Mouse (Mus musculus): ENCODE results near the gene Cpne5.
"Not testable (repeated sequence)": the region's sequence is repeated elsewhere in the genome, so short reads cannot be mapped to it uniquely, and the experiment has no call there.

Cpne5 gene

GRCm38 (mm10) chr17:29126561-29126960 is 111.4 kb downstream of the Cpne5 start:
- no peak for DNase-seq

GRCm38 (mm10) chr17:29123578-29124174 is 114.3 kb downstream of the Cpne5 start:
- peak; percentile 50 for DNase-seq

GRCm38 (mm10) chr17:29122817-29123216 is 115.2 kb downstream of the Cpne5 start:
- DNase-seq = peak; percentile 89

DNA sequence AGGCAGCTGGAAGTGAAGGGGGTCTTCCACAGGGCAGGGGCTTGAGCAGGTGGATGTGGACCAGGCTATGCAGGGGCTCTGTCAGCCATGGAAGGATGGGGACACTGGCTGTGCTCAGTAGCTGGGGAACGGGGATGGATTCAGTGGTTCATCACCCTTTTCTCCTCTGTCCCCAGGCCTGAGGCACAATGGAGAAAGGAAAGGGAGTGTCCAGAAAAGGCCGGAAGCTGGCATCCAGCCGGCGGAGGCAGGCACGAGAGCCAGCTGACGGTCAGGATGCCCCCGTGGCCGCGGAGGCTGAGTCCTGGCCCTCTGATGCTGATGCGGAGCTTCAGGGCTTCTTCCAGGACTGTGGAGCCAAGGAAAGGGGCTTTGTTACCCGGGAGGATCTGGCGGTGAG is 117.3 kb downstream of the Cpne5 start:
- peak; percentile 59 for DNase-seq

- DNase-seq = no peak
Observed at GRCm38 (mm10) chr17:29118057-29118456, 119.9 kb downstream of the Cpne5 start.

DNA sequence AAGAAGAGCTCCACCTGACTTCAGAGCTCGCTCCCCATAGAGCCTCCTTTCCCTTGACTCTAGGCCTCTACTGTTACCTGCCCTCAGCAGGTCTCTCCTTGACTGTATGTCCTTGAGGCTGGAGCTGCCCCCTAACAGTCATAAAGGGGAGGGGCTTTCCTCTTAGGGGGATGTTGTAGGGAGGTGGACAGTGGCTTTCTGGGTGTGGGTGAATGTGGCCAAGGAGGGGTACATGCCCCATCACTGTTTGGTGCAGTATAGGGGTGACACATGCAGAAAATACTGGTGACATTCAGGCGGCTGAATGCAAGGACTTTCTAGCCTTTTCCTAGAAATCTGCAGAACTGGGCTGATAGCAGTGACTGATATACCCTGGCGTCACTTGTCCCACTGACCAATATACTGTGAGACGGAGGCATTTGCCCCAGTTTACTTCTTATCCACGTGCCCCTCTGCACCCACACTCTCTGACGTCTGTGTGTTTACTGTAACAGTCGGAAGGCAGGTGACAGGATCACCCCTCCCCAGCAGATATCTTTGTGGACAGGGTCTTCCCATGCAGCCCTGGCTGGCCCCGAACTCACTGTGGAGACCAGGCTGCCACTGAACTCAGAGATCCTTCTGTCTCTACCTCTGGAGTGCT is 120.8 kb downstream of the Cpne5 start:
- no peak for DNase-seq

DNA sequence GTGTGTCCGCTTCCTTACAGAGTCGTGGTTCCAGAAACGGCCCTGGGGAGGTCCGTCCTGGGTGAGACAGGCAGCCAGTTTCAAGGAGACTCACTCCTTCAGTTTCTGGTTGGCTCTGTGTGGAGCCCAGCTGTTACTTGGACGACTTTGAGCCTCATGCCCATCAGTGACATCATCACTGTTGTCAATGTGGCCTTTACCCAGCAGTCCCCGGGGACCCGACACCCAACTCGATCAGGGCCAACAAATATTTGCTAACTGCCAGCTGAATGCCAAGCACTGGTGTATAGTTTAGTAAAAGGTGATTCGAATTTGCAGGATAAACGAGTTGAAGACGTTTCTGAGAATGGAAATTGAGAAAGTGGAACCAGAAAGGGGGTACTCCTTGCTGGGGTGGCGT is 121.9 kb downstream of the Cpne5 start:
- DNase-seq = no peak

DNA sequence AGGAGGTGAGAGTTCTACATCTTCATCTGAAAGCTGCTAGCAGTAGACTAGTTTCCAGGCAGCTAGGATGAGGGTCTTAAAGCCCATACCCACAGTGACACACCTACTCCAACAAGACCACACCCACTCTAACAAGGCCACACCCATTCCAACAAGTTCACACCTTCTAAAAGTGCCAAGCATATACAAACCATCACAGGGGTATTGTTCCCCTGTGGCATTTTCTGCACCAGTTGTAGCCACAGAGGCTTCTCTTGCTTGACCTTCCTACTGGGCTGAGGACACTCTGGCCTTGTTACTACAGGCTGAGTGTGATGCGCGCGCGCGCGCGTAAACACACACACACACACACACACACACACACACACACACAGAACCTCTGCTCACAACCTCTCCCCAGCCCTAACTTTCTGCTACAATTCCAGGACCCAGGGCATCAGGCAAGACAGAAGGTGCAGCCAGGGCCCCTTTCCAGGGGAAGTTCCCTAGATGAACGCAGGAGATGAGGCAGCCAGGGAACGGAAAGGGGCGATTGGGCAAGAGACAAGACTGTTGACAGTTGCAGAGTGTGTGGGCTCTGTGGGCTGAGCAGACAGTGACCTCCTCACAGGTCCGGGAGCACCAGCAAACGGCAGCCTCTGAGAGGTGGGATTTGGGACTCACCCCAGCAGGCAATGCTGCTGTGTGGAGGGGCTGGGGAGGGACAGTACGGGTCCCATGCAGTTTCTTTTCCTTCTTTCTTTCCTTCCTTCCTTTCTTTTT is 124.2 kb downstream of the Cpne5 start, which contains the start of gene Rab44:
TSS of gene Rab44 (plus strand) at position 555 of the 762 bp plus-strand sequence.
- DNase-seq = no peak

DNA sequence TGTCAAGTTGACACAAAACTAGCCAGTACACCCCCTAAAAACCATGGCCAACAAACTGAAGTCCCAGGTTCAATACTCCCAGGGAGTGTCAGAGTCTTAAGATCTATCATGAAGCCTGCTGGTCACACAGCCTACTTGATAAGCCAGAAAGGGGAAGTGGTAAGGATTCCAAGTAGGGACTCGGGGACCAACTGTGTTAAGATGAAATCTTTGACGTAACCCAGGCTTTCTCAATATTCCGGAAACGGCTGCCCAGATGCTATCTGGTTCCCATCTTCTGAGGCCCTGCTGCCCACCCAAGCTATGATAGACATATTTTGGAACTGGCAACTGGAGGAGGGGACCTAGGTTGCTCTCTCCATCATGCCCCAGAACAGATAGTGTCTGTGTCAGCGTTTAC is 126.6 kb downstream of the Cpne5 start:
- no peak for DNase-seq

GRCm38 (mm10) chr17:29110356-29110755 is 127.6 kb downstream of the Cpne5 start:
- not testable (repeated sequence) for DNase-seq
